Mouse (Mus musculus) right cerebral cortex, adult 18-20 months (tissue): ENCODE results near the gene Lamp1.
A peak's percentile ranks its signal among the peaks of the same experiment; 100 is the strongest.

Source experiments
- DNase-seq: peaks from one replicate; pipeline ENCODE4 v3.0.0; 2022; ENCODE audit warnings: mixed read lengths

Gene Lamp1

DNA sequence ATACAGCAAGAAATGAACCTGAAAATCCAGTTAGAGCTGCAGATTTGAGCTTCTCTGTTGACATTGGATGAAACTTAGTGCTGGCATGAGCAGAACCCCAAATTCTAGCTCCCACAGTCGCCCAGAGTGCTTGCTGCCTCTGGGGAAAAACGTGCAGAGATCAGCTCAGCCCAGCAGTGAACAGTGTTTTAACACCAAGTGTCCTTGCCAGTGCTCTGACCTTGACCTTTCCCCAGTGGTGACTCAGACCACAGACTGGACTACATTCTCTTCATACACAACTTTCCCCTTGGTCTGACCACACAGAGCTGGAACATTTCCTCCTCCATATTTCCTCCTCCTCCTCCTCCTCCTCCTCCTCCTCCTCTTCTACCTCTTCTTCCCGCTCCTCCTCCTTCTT, 43.1 kb downstream of the Lamp1 start:
- no peak for DNase-seq

DNA sequence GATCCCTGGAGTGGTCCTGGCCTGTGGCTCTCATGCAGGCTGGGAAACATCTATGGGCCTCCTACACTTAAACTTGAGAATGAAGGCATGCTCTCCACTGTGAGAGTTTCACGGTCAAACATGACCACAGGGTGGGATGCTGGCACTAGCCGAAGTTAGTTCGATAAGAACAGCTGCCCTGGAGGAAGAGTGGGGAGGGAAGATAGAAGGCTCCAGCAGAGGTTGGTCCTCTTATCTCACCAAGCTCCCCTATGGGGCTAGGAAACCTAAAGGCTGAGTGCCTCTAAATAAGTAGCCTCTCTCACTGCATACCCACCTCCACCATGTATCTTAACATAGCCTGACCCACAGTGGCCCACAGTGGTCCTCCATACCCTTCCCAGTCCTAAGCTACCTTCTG, 43.8 kb downstream of the Lamp1 start:
- DNase-seq, result no peak

DNA sequence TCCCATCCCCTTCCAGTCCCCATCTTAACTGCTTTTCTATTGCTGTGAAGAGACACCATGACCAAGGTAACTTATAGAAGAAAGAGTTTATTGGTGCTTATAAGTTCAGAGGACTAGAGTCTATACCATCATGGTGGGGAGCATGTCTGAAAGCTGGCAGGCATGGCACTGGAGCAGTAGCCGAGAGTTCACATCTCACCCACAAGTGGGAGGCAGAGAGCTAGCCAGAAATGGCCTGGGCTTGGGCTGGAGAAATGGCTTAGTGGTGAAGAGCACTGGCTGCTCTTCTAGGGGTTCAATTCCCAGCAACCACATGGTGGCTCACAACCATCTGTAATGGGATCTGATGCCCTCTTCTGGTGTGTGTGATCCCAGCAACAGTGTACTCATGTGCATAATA, 44.5 kb downstream of the Lamp1 start:
- no peak for DNase-seq

DNA sequence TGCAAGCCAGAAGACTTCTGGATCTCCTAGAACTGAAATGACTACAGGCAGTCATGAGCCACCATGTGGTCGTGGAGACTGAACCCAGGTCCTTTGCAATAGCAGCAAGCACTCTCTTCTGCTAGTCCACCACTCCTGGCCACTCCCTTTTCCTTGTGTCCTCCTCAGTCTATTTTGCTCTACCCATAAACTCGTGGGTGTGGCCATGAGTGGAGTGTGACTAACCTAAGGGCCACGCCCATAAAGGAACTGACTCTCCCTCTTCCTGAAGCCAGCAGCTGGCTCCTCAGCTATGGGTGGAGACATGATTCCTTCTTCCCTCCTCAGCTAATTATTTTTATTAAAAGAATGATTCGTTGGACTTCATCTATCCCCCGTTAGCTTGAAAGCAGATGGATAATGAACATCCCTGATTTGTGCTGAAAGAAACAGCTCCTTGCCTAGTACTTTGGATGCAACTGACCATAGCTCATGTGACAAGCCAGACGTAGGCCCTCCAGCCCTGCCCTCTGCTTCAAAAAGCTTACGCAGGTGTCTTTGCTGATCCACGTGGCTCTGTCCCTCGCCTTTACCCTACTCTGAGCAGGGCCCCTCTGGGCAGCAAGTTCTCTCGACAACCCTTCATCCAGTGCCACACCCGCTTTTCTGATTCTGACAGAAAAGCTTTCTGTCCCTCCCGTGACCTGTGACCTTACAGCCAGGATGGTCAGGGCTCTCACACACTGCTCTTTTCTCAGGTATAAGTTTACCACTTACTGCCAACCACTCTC, 45.6 kb downstream of the Lamp1 start:
- no peak for DNase-seq

DNA sequence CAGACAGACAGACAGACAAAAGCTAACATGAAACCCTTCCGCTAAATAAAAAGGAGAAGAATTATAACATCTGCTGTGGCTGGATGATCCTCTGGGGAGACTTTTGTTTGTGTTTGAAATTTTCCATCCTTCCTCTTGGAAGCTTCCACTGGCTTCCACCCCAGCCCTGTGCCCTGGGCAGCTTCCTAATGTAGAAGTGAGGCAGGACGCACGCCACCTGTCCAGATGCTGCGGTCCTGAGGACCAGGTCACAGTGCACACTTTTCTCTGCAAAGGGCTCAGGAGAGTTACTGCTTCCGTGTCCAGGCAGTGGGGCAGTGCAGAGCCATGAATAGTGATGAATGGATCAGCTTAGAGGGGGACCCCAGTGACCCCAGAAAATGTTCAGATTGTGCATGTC, 46.4 kb downstream of the Lamp1 start:
- DNase-seq, result no peak

DNA sequence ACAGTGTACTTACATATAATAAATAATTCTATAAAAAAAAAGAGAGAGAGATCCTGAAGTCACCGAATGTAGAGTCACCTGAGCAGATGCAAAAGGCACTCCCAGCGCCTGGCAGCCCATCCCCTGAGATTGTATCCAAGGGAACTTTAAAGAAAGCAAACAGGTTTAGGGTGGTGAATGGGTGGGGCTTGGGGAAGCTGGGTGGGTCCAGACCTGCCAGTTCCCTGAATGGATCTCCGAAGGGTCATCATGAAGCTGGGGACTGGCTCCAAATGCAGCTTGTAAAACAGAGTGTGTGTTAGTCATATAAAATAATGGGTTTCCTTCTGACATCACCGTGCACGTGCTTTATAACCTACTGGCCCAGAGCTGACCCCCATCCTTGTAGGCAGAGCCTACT, 47.3 kb downstream of the Lamp1 start:
- DNase-seq, result no peak

DNA sequence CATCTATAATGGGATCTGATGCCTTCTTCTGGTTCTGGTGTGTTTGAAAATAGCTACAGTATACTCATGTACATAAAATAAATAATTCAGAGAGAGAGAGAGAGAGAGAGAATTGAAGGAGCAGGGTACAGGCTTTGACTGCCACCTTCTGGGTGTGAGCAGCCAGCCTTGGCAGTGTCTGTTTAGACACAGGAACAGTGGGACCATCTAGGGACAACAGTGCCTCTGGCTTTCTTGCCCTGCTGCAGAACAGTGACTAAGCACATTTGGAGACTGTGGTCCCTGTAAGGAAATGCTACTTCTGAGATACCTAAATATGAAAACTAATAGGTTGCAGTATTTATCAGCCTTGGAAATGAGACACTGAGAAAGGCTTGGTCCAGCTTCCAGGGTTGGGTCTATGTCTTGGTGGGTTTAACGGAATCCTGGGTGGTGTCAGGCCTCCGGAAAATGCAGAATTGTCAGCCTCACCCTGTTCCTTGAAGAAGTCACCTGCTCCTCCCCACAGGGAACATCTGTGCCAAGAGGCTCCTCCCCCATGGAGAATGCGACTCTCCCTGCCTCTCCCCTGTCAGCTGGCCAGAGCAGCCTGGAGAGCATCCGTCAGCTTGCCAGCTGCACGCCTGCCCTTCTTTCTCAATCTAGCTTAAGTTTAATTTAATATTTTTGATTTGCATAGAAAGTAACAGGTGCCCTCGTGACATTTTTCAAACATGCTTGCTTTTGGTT, 49.8 kb downstream of the Lamp1 start:
- no peak for DNase-seq

DNA sequence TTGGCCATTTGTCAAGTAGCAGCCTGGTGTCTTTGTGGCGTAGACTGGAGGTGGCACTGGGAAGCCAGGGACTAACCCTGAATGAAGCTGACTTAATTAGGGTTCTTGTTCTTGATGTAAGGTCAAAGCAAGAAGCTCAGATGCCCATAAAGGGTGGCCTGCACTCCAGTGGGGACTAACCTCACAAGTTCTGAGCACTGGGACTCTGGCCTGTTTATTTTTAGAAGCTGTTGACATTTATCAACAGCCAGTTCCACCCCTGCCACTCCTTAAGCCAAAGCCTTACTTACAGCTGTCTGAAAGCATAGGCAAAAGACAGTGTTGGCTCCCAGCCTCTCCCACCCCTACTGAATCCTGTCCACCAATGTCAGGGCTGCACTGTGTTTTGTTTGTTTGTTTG, 50.8 kb downstream of the Lamp1 start:
- DNase-seq, result no peak

DNA sequence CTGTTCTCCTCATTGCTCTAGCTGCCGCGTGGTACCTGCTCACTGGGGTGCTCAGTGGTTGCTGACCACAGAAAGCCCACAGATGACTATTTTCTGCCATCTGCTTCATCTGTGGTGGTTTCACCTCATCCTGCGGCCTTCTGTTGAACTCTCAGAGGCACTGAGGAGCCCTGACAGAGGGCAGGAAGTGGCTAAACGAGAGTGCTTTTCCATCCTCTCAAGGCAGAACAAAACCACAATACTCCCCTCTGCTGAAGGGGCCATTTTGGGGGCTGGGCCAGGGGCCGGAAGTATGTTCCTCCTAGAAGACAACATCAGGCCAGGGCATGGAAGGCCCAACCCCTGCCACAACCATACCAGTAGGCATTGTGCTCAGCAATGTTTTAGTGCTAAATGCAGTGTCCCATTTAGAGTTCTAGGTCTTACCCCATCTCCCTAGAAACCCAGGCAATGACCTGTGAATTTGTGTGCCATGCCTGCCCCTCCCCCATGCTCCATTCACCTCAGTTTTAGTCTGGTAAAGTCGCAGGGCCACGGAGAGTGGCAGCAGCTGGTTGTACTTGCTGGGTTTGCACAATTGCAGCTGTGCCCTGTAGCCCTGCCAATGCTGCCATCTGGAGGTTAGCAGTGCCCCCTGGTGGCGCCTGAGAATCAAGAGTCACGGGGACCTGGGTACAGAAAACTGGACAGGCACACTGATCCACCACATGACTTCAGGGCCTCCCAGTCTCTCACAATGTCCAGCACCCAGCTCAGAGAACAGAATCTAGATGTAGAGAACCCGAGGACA, 54.7 kb downstream of the Lamp1 start:
- peak; percentile 85 for DNase-seq

DNA sequence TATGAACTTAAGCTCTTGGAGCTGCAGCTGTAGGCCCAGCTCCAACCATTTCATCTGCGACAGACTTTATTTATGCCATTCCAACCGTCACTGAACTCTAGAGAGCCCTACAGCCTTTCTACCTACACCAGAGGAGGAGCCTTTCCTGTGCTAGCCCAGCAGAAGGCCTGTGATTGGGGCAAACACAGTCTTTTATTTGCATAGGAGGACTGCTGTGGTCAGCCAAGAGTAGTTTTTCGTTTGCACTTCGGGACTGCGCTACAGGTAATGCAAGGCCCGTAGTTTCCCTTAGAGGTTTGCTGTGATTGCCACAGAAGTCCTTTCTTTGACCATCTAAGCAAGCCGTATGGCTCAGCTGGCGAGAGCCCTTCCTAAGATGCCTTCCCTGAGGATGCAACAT, 57.4 kb downstream of the Lamp1 start:
- no peak for DNase-seq

DNA sequence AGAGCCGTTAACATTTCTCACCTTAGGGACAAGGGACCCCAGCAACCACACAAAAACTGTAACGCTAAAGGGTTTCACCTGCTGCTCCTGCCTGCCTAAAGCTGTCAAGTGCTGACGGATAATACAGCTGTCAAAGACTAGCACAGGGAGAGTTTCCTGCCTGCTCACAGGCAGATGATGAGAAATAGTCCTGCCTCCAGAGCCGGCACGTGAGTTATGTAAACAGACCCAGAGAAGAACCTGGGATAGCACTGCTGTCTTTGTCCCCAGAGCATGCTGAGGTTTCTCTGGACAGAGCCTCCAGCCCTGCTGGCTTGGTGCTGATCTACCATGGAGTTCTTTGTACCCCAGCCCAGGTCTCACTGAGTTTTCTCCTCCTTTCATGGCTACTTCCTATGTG, 58.1 kb downstream of the Lamp1 start:
- no peak for DNase-seq

DNA sequence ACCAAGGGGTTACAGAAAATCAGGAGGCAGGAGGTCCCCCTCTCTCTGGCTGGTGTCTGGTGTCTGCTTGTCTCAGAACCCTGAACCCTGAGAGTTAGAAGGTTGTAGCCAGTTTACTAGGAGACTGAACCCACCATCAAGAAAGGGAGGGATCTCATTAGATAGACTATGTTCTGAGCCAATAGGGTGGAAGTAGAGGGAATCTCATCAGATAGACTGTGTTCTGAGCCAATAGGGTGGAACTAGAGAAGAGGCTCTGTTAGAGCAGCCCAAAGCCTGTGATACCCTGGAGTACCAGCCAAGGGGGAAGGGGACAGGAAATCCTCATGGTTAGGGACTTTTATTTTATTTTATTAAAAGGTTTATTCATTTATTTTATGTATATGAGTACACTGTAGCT, 59.0 kb downstream of the Lamp1 start:
- DNase-seq, result no peak

DNA sequence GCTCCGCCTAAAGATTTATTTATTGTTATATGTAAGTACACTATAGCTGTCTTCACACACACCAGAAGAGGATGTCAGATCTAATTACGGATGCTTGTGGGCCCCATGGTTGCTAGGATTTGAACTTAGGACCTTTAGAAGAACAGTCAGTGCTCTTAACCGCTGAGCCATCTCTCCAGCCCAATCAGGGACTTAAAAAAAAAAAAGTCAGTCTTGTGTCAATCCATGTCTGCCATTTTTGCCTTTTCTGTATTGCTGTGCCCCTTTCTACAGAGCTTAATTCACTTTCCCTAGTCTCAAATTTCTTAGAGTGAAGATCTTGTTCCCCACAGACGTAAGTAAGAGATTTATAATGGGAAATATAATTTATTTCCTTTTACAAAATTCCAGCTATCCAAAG, 59.5 kb downstream of the Lamp1 start:
- no peak for DNase-seq

DNA sequence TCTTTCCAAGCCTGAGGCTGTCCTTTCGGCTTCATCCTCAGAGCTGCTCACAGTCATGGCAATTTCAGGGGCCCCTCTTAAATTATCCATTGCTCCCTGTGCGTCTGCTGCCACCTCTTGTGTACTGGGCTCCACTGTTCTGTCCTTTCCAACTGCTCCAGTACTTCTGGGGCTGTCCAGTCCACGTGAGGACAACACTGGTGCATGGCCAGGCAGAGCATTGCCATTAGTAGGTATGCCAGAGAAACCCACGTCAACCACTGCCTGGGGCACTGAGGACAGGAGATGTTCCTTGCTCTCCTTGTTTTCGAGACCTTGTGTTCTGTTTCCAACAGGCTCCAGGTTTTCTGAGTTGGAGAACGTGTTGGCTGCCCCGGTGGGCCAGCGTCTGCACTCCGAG, 65.5 kb downstream of the Lamp1 start:
- DNase-seq, result no peak
